Mouse (Mus musculus): ENCODE results near the gene Dst.

The Dst gene

GRCm38 (mm10) chr1:34106606-34107005 lies 198.6 kb downstream of the Dst start:
- no peak for DNase-seq

GRCm38 (mm10) chr1:34107076-34107475 lies 199.1 kb downstream of the Dst start:
- DNase-seq: no peak

GRCm38 (mm10) chr1:34109599-34110210 lies 201.7 kb downstream of the Dst start:
- no peak for DNase-seq

DNA sequence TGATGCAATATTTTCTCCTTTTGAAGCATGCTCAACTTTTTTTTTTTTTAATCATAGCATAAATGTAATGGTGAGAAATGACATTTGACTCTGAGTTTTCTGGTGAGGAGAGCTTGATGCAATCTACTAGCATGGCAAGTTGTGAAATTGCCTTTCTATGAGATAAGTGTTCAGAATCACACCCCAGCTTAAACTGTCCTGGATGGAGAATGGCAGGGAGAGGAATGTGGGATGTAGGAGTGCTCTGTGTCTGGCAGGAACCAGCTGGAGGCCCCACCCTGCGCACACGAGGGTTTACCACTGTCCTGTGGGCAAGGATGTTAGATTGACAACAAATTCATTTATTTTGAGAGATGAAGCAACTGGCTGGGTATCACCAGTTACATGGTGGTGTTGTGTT lies 202.8 kb downstream of the Dst start:
- no peak for DNase-seq

GRCm38 (mm10) chr1:34111954-34112353 lies 203.9 kb downstream of the Dst start:
- no peak for DNase-seq

DNA sequence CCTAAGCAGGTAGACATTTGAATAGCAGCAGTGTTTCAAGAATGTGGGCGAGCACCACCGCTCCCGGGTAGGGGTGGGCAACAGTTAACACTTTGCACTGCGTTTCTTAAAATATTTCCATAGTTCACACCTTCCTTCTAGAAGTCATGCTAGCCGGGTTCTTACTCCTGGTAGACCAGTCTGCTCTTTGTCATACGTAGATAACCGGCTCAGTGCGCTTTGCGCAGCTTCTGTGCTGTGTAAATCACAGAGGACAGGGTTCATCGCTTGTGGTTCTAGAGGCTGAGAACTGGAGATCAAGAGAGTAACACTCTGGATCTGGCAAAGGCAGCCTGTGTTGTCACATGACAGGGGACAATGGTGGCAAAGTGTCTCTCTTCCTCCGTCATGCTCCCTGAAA lies 208.4 kb downstream of the Dst start:
- DNase-seq: no peak

DNA sequence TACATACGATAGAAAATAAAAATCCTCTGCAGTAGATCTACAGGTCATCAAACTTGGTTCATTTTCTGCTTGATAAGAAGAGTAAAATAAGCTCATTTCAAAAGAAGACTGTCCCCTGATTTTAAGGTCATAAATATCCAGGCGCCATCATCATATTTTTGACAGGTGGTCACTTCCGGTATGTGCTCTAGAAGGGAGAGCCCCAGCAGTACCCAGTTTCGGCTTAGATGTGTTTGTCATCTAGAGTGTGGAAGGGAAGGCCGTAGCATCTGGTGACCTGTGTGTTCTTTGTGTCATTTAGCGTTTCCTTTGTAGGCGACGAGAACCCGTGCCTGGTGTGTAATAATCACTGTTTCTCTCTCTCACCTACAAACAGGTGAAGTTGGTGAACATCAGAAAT lies 209.0 kb downstream of the Dst start:
- no peak for DNase-seq

DNA sequence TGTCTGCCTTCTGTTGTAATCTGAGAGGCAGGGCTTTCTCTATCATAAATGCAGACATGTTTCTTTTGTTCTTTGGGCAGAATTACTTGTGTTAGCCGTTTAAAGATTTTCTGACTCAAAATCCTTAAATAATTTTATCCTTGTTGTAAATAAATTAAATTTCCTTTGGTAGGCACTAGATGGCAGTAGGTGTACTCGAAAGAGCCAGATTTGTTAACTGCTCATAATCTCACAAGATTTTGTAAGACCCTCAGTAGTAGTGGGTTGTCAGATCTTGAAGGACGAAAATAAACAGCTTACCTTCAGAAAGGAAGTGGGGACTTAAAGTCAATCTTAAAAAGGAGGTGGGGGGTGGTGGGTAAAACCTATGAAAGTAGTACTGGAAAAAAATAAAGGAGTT lies 209.7 kb downstream of the Dst start:
- no peak for DNase-seq

GRCm38 (mm10) chr1:34120066-34120465 lies 212.0 kb downstream of the Dst start:
- DNase-seq: no peak

GRCm38 (mm10) chr1:34120602-34121001 lies 212.6 kb downstream of the Dst start:
- no peak for DNase-seq

DNA sequence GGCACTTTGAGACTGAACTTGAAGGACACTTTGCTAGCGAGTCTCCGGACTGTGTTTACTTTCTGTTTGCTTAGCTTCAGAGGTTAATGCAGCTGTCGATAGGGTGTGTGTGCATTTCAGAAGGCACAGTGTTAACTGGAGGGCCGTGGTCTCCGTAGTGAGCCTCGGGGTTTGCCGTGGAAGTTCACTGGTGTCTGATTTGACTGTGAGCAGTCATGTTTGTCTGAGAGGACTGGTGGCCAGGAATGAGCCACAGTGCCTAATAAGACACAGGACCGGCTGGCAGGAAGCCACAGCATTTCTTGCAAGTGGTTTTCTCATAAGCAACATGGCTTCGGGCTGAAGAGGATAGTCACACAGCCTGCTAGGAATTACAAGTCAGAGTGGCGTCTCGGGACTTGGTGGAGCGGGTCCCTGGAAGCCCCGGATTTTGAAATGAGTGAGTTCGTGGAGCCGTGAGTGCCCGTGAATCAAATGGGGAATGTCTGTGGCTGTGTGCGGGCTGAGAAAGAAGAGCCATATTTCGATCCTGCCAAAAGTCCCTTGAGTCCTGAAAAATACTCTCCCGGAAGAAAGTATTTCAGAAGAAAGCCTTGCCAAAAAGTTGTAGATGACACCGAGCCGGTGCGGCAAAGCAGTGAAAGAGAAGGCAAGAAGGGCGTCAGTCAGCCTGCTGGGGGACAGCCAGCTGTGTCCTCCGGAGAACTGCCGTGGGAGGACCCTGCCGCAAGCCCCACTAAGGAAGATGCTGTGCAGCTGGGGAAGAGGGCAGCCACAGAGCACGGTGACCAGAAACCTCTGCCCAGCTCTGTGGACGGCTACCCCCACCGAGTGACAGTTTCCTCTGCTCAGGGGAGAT lies 213.4 kb downstream of the Dst start:
- peak; percentile 65 for DNase-seq

DNA sequence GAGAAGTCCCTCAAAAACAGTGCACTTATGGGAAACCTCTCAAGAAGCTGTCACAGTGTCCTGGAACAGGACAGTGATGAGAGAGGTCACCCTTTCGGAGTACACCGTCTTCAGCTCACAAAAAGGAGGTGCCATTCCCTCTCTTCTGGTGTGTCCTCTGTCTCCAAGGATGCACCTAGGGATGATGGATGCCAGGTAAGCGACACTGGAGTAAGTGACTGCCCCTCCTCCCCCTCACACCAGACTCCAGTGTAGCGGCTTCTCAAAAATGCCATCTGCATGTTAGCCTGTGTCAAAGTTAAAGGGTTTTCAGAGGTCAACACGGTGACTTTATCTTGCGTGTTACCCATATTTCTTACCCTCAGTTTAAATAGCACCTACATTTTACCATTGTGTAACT lies 214.2 kb downstream of the Dst start:
- DNase-seq: no peak

DNA sequence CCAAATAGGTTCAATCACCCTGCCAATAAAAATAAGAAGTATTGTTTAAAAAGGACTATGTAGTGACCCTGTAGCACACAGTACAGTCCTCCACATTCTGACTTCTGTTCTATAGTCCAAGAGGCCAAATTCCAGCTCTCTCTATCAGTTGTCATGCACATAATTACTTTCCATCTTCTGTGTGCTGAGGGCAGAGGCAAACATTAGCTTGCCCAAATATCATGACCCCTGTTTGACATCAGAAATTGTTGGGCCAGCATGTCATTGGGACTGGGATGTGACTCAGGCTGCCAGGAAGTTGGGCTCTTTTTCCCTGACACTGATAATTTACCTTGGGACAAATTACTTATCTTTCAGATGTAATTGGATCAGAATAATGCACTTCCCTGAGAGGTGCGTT lies 214.9 kb downstream of the Dst start:
- no peak for DNase-seq

DNA sequence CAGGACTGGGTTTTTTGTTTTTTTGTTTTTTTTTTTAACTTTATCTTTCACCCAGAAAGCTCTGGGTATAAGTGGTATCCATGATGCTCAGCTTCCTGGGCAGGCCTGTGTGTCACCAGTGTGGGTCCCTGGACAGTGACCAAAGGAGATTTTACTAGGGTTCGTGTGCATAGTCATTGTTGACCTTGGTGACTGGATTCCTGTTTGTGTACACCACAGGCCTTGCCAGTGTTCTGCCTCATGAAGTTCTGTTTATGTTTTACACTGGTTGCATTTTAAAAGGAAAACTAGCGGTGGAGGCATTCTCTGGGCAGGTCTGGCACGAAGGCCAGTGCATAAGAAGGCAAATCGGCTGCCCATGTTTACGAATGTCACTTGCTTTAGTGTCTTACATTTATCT lies 215.3 kb downstream of the Dst start:
- no peak for DNase-seq

- no peak for DNase-seq
These were observed 216.4 kb downstream of the Dst start for GRCm38 (mm10) chr1:34124376-34124775.

- DNase-seq: no peak
These were observed 217.1 kb downstream of the Dst start for GRCm38 (mm10) chr1:34125148-34125547.

- DNase-seq: no peak
These were observed 219.9 kb downstream of the Dst start for GRCm38 (mm10) chr1:34127714-34128474.

DNA sequence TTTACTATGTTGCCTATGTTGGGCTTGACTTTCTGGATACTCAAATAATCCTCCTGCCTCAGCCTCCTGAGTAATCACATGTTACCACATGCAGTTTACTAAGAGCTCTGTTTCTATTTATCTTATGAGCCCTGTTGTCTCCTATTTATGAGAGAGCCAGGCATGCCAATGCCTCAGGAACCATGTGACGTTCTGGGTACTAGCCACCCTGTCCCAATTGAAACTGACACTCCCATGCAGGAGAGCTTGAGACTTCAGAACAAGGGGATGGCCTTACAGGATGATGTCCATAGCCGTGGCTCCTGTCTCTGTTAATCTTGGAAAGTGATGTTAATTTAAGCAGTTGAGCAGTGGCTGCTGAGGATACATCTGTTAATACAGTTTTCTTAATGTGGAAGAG lies 220.8 kb downstream of the Dst start:
- DNase-seq: no peak

GRCm38 (mm10) chr1:34129691-34130090 lies 221.7 kb downstream of the Dst start:
- no peak for DNase-seq

DNA sequence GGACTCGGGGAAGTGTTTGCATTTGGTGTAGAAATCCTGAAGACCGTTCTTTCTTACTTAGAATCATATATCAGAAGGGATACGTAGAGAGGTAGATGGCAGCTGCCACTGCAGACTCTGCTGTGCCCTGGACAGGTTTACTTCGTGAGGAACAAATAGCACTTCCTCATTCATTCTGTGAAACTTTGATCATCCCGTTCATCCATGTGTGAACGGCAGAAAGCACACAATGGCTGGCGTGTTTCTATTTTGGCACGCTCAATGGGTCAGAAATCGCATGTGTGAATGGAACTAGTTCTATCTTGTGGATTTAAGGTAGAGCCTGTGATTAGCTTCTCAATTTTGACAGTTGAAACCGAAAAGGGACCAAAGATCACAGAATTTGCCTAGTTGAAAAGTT lies 222.8 kb downstream of the Dst start:
- DNase-seq: no peak

DNA sequence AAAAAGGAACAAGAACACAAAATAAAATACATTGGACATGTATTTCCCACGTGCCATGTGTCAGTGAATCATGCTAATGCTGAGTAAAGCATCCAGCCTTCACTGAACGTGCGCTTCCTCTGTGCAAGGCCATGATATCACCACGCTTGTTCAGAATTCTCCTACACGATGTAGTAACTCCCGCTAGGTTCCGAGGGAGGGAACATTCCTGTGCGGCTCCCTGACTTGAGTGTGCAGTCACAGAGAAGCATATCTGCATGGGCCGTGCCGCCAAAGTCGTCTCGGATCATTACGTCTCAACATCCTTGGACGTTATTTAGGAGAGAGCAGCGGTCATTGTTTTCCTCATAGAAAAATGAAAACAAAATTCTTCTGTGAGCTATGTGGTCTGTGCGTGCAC lies 224.8 kb downstream of the Dst start:
- DNase-seq: no peak

DNA sequence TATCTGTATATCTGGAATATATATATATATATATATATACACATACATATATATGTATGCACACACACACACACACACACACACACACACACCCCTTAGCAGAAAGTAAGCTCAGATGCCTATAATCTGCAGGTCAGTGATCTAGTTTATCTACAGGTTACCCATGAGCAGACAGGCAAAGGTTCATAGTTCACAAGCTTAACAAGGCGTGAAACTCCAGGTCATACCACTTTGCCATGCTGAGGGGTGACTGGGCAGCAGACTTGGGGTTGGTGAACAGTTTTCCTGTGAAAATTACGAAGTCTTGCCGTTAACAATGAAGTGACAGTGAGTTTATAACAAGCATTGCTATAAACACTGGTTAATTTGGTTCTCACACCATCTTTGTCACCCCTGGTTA lies 227.5 kb downstream of the Dst start:
- no peak for DNase-seq

DNA sequence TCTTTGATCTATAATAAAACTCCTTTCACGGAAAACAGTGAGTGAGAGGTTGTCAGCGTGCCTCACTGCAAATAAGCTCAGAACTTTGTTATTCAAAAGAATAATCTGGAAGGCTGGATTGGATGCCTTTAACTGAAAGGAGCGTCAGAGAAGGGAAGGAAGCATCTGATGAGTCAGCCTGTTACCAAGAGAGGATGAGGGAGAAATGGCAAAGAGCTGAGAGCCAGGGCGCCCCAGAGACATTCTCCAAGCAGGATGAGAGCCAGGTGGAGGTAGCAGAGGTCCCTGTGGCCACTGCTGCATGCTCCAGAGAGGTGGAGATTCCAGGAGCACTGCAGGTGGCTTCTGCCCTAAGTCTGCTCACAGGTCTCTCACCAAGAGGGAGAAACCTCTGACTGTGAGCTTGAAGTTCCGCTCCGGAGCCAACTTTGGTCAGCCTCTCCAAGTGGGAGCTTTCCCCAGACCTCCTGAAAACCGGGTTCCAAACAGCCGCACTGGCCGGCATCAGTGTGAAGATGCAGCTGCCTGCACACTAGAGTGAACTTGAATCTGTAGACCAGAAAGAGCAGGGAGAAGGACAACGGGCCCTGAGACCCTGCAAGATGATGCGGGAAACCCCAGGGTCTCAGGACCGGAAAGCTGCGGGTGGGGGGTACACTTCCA lies 231.3 kb downstream of the Dst start:
- DNase-seq: no peak
